ENCODE assay signal across 11 mouse cellular contexts in genomic region chr3:9145612-9146011, GRCm38 (mm10).
"Had no signal": no experiment of that assay in that cellular context is flagged by ENCODE, and none has a peak within 500 bp of the region (broad histone marks: within the 10 kb centered on the region; RNA-seq: fewer than 3 reads in every experiment).

No protein-coding gene starts in this region.

- H3K27me3 ChIP-seq: limb, embryonic 15.5 days; liver, embryonic 12.5 days; midbrain, embryonic 12.5 days; neural tube, embryonic 15.5 days had no signal

- H3K27ac ChIP-seq: limb, embryonic 15.5 days; liver, embryonic 12.5 days; midbrain, embryonic 12.5 days; neural tube, embryonic 15.5 days had no signal

- H3K4me3 ChIP-seq: limb, embryonic 15.5 days; liver, embryonic 12.5 days; midbrain, embryonic 12.5 days; neural tube, embryonic 15.5 days had no signal

- H3K4me1 ChIP-seq: limb, embryonic 15.5 days; liver, embryonic 12.5 days; midbrain, embryonic 12.5 days; neural tube, embryonic 15.5 days had no signal

- H3K36me3 ChIP-seq: limb, embryonic 15.5 days; liver, embryonic 12.5 days; midbrain, embryonic 12.5 days; neural tube, embryonic 15.5 days had no signal

- H3K4me2 ChIP-seq: limb, embryonic 15.5 days; liver, embryonic 12.5 days; lung, embryonic 14.5 days; midbrain, embryonic 12.5 days; neural tube, embryonic 15.5 days had no signal

- DNase-seq: kidney, postnatal 25 days; lung, embryonic 14.5 days; lung, postnatal 14 days; right cerebral cortex, adult 18-20 months; right cerebral cortex, postnatal 25 days; thymus, adult 18-20 months; thymus, postnatal 25 days had no signal

- ATAC-seq: liver, embryonic 12.5 days had no signal

- H3K9me3 ChIP-seq: limb, embryonic 15.5 days; liver, embryonic 12.5 days; neural tube, embryonic 15.5 days had no signal

- H3K9ac ChIP-seq: limb, embryonic 15.5 days; liver, embryonic 12.5 days; lung, embryonic 14.5 days; midbrain, embryonic 12.5 days; neural tube, embryonic 15.5 days had no signal
